Mouse (Mus musculus): ENCODE data around the gene Bend6. TPM values are rescaled to one million over a fixed set of nuclear protein-coding genes. Genes with fewer than 3 reads are reported as not detected.

The Bend6 gene
- total RNA-seq (2021): 1 to 10 TPM; 1.2 TPM
- long read RNA-seq, experiment 1: 0 reads
- long read RNA-seq, experiment 2: 0 reads

- peak; percentile 79 to 81 for DNase-seq
Measured at GRCm38 (mm10) chr1:33907421-33908190, at the start of gene Bend6. Bend6 (minus strand) TSS chr1:33907816.

- no peak for DNase-seq
Measured at GRCm38 (mm10) chr1:33955626-33956025, 48.0 kb upstream of the Bend6 start.

- DNase-seq: no peak
Measured at GRCm38 (mm10) chr1:33948511-33948910, 40.9 kb upstream of the Bend6 start.

- no peak for DNase-seq
Measured at GRCm38 (mm10) chr1:33947838-33948237, 40.2 kb upstream of the Bend6 start.

DNA sequence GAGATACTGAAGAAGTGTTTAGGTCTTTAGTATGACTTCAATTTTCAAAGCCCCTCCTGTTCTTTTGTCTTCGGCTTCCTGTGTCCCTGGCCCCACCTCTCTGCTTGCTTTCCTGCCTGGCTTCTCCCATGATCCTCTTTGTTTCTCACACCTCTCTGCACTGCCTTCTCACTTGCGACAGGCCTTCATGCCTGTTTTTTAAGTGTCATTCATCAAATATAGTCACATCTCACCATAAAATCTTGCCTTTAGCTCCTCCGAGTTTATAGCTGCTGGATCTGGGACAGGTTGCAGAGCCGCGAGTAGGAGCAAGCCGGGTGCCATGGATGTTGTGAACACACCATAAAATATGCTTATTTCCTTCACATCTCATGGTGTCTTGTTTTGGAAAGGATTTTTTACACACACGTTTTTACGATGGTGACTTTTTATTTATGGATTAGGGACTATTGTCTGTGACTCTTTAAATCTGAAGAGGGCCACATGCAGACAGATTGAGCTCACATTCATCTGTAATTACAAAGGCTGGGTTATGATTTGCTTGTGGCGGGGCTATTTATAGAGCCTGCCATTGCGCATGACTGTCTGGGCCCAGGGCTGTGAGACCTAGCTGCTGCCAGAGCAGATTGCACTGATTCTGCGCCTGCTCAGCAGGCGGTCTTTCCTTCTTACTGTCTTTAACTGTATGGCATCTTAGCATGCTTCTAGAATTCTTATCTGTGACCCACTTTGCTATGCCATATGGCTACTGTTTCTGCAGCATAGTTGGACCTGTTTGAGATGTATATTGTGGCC, 39.2 kb upstream of the Bend6 start:
- DNase-seq: no peak

DNA sequence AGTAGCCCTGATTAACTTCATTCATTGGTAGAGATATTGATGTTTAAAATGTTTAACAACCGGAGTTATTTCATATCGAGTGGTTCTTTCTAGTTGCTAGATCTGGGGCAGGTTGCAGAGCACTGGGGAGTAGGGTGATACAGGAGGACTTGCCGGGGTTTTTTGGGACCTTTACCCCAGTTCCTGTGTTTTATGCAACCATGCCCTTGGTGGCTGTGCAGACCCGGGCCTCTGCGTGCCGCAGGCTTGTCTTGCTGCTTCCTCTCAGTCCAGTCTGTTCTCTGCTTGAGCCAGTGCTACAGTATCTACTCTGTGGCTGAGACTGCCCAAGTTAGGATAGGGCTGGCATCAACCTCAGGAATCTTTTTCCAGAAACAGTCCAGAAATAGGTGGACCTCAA, 38.1 kb upstream of the Bend6 start:
- DNase-seq: no peak

DNA sequence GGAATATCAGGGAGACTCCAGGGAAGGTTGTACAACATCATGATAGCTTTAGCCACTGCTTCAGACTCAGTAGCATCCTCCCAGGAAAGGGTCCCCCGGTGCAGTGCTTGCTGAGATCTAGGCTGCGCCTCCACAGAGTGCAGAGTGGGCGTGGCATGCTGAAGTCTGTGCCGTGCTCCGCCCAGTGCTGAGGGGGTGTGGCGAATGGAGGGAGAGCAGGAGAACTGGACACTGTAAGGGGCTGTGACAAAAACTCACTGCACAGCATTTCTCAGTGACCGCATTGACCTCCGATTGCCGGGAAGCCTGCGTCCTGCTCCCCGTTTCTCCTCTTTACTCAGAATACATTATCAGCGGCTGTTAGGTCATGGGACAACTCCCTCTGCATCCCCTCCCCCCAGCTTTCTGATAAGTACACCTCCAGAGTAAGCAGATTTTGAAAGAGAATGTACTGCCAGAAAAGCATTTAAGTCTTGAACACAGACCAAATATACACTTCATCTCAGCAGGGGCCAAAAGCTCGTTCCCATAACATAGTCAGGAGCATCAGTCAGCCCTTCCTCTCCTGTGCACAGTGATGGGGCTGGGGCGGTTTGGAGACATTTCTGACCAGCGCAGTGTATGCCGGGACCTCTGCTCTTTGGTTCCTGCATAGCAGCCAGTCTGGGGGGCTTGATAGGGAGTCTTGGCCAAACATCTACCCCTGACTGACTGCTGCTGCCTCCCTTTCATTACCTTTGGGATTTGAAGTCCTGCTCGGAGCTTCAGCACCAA, 37.5 kb upstream of the Bend6 start:
- peak; percentile 59 to 73 for DNase-seq

DNA sequence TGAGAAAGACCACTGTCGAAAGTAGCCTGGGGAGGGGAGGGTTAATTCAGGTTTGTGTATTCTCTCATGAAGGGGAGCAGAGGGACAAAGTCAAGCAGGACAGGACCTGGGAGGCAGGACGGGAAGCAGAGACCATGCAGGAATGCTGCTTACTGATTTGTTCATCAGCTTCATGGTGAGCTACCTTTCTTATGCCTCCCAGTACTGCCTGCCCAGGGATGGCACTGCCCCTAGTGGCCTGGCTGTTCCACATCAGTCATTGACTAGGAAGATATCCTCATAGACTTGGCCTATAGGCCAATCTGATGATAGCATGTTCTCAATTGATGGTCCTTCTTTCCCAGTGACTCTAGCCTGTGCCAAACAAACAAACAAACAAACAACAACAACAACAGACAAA, 36.3 kb upstream of the Bend6 start:
- no peak for DNase-seq

DNA sequence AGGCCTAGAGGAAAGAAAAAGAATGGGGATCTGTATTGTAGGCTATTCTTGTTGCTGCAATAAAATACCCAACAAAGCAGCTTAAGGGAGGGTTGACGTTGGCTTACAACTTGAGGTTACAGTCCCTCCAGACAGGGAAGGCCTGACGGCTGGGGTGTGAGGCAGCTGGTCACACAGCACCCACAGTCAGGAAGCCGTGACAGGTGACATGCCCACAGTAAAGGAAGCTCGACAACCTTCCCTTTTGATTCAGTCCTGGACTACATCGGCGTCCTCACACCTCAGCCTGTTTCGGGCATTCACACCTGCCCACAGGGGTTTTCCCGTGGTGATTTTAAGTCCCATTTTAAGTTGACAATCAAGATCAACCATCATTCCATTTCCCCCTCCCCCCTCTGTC, 35.0 kb upstream of the Bend6 start:
- no peak for DNase-seq

DNA sequence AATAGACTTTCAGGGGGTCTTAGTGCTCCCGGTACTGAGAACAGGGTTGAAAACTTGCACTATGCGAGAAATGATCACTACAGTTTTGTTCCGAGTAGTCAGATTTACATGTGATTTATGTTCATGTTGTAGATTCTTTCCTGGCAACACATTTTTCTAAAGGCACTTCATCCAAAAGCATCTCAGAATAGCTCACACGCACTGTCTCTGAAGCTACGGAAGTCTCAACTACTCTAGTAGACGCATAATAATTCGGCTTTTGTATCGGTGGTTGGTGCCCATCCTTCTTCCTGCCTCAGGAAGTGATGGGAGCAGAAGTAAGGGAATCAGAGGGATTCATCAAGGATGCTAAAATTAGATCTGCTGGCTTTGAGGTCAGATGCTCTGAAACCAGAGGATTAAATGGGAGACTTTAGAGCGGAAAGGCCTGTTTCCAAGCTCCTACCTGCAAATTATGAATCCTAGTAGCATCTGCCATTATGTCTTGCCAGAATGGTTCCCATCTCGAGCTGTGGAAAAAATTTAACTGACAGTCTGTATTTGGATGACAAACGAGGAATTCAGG, 32.8 kb upstream of the Bend6 start:
- DNase-seq: no peak

DNA sequence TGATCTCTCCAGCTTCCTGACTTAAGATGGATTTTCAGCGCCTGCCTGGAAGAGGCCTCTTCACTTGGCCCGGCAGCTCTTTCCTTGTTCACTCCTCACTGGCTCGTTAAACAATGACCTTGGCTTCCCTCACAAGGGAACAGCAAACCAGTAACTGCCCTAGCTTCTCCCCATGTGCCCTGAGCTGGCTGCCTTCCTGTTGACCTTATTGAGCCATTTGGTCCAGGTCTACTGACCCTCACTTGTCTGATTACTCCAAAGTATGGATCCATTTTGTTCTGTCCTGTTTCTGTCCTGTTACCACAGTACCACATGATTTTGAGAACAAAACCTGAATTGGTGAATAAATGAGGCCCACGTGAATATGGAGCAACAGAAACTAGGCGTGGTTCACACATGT, 32.2 kb upstream of the Bend6 start:
- no peak for DNase-seq

DNA sequence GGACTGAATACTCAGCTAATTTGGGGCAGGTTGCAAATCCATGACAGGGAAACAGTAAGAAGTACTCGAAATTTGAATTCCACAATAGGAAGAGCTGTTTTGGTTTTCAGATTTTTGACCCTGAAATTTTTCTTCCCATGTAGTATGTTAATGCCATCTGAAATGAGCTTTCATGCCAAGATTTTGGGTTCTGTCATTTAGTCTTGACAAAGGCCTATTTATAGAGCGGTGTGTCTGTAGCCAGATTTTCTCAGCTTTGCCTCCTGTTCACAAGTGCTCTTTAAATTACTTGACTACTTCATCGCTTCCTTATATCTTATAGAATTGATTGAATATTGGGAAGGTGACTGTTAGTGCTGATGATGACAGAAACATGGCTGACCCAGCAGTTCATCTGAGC, 28.3 kb upstream of the Bend6 start:
- DNase-seq: no peak

DNA sequence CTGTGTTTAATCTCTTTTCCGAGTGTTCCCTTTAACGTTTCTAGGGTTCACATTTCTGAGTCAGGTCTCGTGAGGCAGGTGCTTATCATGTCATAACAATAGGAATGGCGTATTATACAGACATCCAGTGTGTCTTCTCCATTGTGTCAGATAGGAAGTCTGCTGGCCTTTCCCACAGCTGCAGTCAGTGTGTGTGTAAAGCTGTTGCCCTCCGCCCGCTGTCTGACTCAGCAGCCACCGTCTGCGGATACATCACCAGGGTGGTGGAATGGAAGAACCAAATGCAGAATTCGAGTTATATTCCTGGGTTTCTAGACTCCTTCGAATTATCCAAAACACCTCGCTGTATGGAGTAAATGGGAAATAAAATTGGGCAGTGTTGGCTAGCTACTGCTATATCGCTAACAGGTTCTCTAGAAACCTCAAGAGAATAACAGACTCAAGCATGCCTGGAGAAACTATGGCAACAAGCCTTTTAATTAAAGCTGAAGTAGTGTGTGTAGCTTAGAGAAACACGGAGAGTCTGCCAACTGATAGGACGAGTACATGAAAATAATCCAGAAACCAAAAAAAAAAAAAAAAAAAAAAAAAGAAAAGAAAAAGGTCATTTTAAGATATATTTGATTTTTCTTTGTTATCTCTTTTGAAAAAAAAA, 25.4 kb upstream of the Bend6 start:
- DNase-seq: no peak

DNA sequence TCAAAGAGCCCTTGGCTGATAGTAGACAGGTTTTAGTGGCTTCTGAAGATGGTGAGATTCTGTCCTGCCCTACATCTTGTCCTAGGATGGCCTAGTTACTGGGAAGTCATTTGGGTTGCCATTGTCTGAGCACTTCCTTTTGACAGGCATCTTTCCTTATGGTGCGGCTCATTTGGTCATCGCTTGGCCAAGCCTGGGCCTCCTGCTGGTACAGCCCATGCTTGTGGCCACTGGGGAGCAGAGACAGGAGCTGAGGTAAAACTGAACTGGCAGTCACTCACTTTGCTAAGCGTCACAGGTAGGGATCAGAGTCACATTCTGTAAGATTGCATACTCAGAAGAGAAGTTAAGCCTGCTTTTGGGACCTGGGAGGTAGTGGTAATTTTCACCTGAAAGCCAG, 24.6 kb upstream of the Bend6 start:
- DNase-seq: no peak

DNA sequence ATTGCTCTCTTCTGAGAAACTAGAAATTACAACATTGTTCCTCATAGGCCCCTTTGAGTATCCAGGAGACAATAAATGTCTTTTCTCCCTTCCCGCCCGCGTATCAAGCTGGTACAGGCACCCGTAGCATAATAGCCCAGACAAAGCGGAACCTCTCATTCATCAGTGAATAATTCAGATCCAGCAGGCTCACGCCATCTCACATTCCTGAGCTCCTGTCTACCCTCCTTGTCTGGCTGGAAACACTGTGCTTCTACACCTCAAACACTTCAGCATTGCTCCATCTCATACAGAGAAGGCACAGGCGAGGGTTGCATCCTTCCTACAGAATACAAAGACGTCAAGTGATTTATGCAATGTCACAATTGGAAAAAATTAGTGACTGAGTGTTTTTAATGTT, 24.2 kb upstream of the Bend6 start:
- DNase-seq: no peak

DNA sequence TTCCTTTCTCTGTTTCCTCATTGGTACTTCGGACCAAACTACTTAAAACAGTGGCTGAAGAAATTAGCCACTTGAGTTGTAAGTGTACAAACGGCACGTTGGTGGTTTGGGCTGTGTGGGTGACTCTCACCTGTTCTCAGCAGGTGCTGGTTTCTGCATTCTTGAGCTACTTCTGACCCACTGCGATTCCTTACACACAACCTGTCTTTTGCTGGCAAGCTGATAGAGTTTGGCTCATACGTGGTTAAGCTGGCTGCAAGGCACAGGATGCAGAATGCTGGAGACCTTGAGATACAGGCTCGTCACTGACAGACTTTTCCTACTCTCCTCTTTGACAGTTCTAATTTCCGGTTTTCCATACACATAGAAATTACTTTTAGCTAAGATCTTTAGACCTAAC, 19.9 kb upstream of the Bend6 start:
- DNase-seq: no peak

- DNase-seq: no peak
Measured at GRCm38 (mm10) chr1:33925283-33925682, 17.7 kb upstream of the Bend6 start.

DNA sequence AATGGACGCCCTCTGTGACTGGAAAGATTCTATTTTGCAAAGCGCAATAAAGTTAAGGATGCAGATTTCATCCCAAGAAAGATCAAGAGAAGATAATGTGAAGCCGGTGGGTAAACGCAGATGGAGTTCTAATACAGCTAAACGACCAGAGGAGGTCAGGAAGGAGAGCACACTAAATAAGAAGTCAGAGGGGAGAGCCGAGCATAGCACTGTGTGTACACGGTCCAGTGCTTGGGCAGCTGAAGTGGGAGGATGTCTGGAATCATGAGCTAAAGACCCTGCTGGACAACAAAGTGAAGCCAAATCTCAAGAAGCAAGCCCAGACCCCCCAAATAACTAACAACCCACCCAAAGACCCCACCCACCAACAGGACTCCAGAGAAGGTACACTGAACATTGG, 15.4 kb upstream of the Bend6 start:
- DNase-seq: no peak

DNA sequence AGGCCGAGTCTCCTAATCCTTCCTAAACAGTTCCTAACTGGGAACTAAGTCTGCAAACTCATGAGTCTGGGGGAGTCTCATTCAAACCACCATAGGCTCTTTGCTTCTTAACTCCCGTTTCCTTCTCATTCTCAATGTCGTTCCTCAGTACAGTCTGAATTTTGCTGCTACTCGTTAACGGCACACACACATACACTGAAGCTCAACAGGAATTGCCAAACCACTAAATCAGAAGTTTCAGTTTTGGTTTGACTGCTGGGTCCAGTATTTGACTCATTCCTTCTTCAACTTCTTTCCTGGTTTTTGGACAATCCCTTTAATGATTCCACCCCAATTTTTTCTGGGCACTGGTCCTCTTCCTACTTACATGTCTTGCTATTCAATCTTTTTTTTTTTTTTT, 8.9 kb upstream of the Bend6 start:
- DNase-seq: no peak

GRCm38 (mm10) chr1:33911589-33911988, 4.0 kb upstream of the Bend6 start:
- DNase-seq: no peak

GRCm38 (mm10) chr1:33908191-33908962, 761 bp upstream of the Bend6 start, which contains the start of gene Dst:
Dst (plus strand) TSS chr1:33908225.
- DNase-seq: no peak

All from adrenal gland, postnatal 36 days (tissue).